Mouse (Mus musculus): ENCODE measurements around the gene Il1rl2. TPM values are rescaled to one million over a fixed set of nuclear protein-coding genes. Genes with fewer than 3 reads are reported as not detected.

Gene Il1rl2
- total RNA-seq, 2 experiments from 2014 or later, result 0.68 to 1.3 TPM

- intact Hi-C loops (cut with DNase I), result no loop called here
- DNase-seq (ENCODE audit: extremely low spot score in 1 of 2, low spot score in 2 of 2), result no peak
- TF ChIP-seq CTCF (IDR thresholded peaks at IDR 0.05), result no peak
- H3K4me3 ChIP-seq, result no peak overlapping the region
- no peak overlapping the region for H3K27ac ChIP-seq
These were observed 3.2 kb downstream of the Il1rl2 start for GRCm38 (mm10) chr1:40327604-40328003.

GRCm38 (mm10) chr1:40329526-40329925, 5.1 kb downstream of the Il1rl2 start:
- intact Hi-C loops (cut with DNase I), result no loop called here

GRCm38 (mm10) chr1:40330181-40330580, 5.8 kb downstream of the Il1rl2 start:
- Histone ChIP-seq H3K27ac (no peak overlapping the region), H3K4me3 (no peak overlapping the region)
- intact Hi-C loops (cut with DNase I), result no loop called here
- no peak for TF ChIP-seq CTCF (IDR thresholded peaks at IDR 0.05)
- DNase-seq (ENCODE audit: extremely low spot score in 1 of 2, low spot score in 2 of 2), result no peak

More at GRCm38 (mm10) chr1:40329526-40329925, 5.1 kb downstream of the Il1rl2 start:
- no peak overlapping the region for H3K27ac ChIP-seq
- TF ChIP-seq CTCF (IDR thresholded peaks at IDR 0.05), result no peak
- H3K4me3 ChIP-seq, result no peak overlapping the region
- DNase-seq (ENCODE audit: extremely low spot score in 1 of 2, low spot score in 2 of 2), result no peak

- Histone ChIP-seq H3K27ac (no peak overlapping the region), H3K4me3 (no peak overlapping the region)
- DNase-seq (ENCODE audit: extremely low spot score in 1 of 2, low spot score in 2 of 2), result no peak
- TF ChIP-seq CTCF (IDR thresholded peaks at IDR 0.05), result no peak
- intact Hi-C loops (cut with DNase I), result no loop called here
These were observed 14.9 kb downstream of the Il1rl2 start for GRCm38 (mm10) chr1:40339346-40339745.

- no peak for DNase-seq (ENCODE audit: extremely low spot score in 1 of 2, low spot score in 2 of 2)
- intact Hi-C loops (cut with DNase I), result no loop called here
- TF ChIP-seq CTCF (IDR thresholded peaks at IDR 0.05), result no peak
- Histone ChIP-seq H3K4me3 (no peak overlapping the region), H3K27ac (no peak overlapping the region)
These were observed 15.7 kb downstream of the Il1rl2 start for GRCm38 (mm10) chr1:40340102-40340501.

- intact Hi-C loops (cut with DNase I), result no loop called here
- H3K4me3 ChIP-seq, result no peak overlapping the region
- H3K27ac ChIP-seq, result no peak overlapping the region
- TF ChIP-seq CTCF (IDR thresholded peaks at IDR 0.05), result no peak
- no peak for DNase-seq (ENCODE audit: extremely low spot score in 1 of 2, low spot score in 2 of 2)
These were observed 27.9 kb downstream of the Il1rl2 start for GRCm38 (mm10) chr1:40352158-40352903.

GRCm38 (mm10) chr1:40352904-40353286, 28.5 kb downstream of the Il1rl2 start:
- H3K4me3 ChIP-seq, result no peak overlapping the region
- H3K27ac ChIP-seq, result no peak overlapping the region
- intact Hi-C loops (cut with DNase I), result no loop called here
- DNase-seq (ENCODE audit: extremely low spot score in 1 of 2, low spot score in 2 of 2), result no peak
- TF ChIP-seq CTCF (IDR thresholded peaks at IDR 0.05), result no peak

- no peak for DNase-seq (ENCODE audit: extremely low spot score in 1 of 2, low spot score in 2 of 2)
- H3K4me3 ChIP-seq, result no peak overlapping the region
- no peak overlapping the region for H3K27ac ChIP-seq
- intact Hi-C loops (cut with DNase I), result loop anchor here (5.0 kb wide), 1 partner anchor 222 kb away; no protein-coding TSS in a partner anchor
- TF ChIP-seq CTCF (IDR thresholded peaks at IDR 0.05), result no peak
These were observed 30.3 kb downstream of the Il1rl2 start for GRCm38 (mm10) chr1:40354665-40355064.

GRCm38 (mm10) chr1:40355431-40355843, 31.0 kb downstream of the Il1rl2 start:
- intact Hi-C loops (cut with DNase I), result loop anchor here (5.0 kb wide), 1 partner anchor 223 kb away; no protein-coding TSS in a partner anchor
- Histone ChIP-seq H3K4me3 (no peak overlapping the region), H3K27ac (no peak overlapping the region)
- TF ChIP-seq CTCF (IDR thresholded peaks at IDR 0.05), result no peak
- no peak for DNase-seq (ENCODE audit: extremely low spot score in 1 of 2, low spot score in 2 of 2)

- Histone ChIP-seq H3K4me3 (no peak overlapping the region), H3K27ac (no peak overlapping the region)
- no peak for DNase-seq (ENCODE audit: extremely low spot score in 1 of 2, low spot score in 2 of 2)
- no peak for TF ChIP-seq CTCF (IDR thresholded peaks at IDR 0.05)
- intact Hi-C loops (cut with DNase I), result loop anchor here (5.0 kb wide), 1 partner anchor 224 kb away; no protein-coding TSS in a partner anchor
These were observed 31.6 kb downstream of the Il1rl2 start for GRCm38 (mm10) chr1:40355904-40356521.

GRCm38 (mm10) chr1:40357921-40358320, 33.5 kb downstream of the Il1rl2 start:
- intact Hi-C loops (cut with DNase I), result loop anchor here (2.0 to 5.0 kb wide), 2 partner anchors 121 to 226 kb away; no protein-coding TSS in a partner anchor
- DNase-seq (ENCODE audit: extremely low spot score in 1 of 2, low spot score in 2 of 2), result no peak
- TF ChIP-seq CTCF (IDR thresholded peaks at IDR 0.05), result no peak

GRCm38 (mm10) chr1:40358351-40358750, 33.9 kb downstream of the Il1rl2 start:
- Histone ChIP-seq H3K4me3 (no peak overlapping the region), H3K27ac (no peak overlapping the region)
- intact Hi-C loops (cut with DNase I), result loop anchor here (2.0 to 5.0 kb wide), 2 partner anchors 122 to 226 kb away; no protein-coding TSS in a partner anchor
- TF ChIP-seq CTCF (IDR thresholded peaks at IDR 0.05), result no peak
- no peak for DNase-seq (ENCODE audit: extremely low spot score in 1 of 2, low spot score in 2 of 2)

More at GRCm38 (mm10) chr1:40357921-40358320, 33.5 kb downstream of the Il1rl2 start:
- no peak overlapping the region for H3K4me3 ChIP-seq
- no peak overlapping the region for H3K27ac ChIP-seq
